Mouse (Mus musculus): ENCODE results near the gene 1700125H20Rik. TPM values are rescaled to one million over a fixed set of nuclear protein-coding genes. Genes with fewer than 3 reads are reported as not detected.
A peak's percentile ranks its signal among the peaks of the same experiment; 100 is the strongest.

The 1700125H20Rik gene
- not detected in 2 replicates for polyA plus RNA-seq (2011; ENCODE audit: insufficient read length, low read depth, missing spikeins)

- H3K4me3 ChIP-seq (ENCODE audit: insufficient read depth, low read length): no peak within 1 kb of the TSS
- no peak within 1 kb of the TSS for H3K27ac ChIP-seq (ENCODE audit: insufficient read depth, low read length)
These were observed at the start of gene 1700125H20Rik for GRCm38 (mm10) chr11:85170058-85170740. Gene 1700125H20Rik, plus strand, starts transcription at chr11:85170404.

GRCm38 (mm10) chr11:85122073-85122472, 48.1 kb upstream of the 1700125H20Rik start:
- Histone ChIP-seq H3K27ac (ENCODE audit: insufficient read depth, low read length) (no peak overlapping the region), H3K4me3 (ENCODE audit: insufficient read depth, low read length) (no peak overlapping the region), H3K4me1 (ENCODE audit: control insufficient read depth, insufficient read depth, low read length) (peaks cover 2% of the 10 kb centered on the region)
- TF ChIP-seq CTCF (IDR thresholded peaks at IDR 0.05; ENCODE audit: borderline replicate concordance, insufficient read depth, low read length) (no peak), POLR2A (IDR thresholded peaks at IDR 0.05; ENCODE audit: low read depth, low read length) (no peak)

More at GRCm38 (mm10) chr11:85170058-85170740, at the start of gene 1700125H20Rik:
- no peaks in the 10 kb centered on the region for H3K4me1 ChIP-seq (ENCODE audit: control insufficient read depth, insufficient read depth, low read length)
- TF ChIP-seq CTCF (IDR thresholded peaks at IDR 0.05; ENCODE audit: borderline replicate concordance, insufficient read depth, low read length): peak; percentile 93
- no peak for TF ChIP-seq POLR2A (IDR thresholded peaks at IDR 0.05; ENCODE audit: low read depth, low read length)

GRCm38 (mm10) chr11:85123267-85123992, 46.8 kb upstream of the 1700125H20Rik start:
- H3K27ac ChIP-seq (ENCODE audit: insufficient read depth, low read length): no peak overlapping the region
- peaks cover 2% of the 10 kb centered on the region for H3K4me1 ChIP-seq (ENCODE audit: control insufficient read depth, insufficient read depth, low read length)
- no peak for TF ChIP-seq POLR2A (IDR thresholded peaks at IDR 0.05; ENCODE audit: low read depth, low read length)
- no peak for TF ChIP-seq CTCF (IDR thresholded peaks at IDR 0.05; ENCODE audit: borderline replicate concordance, insufficient read depth, low read length)
- no peak overlapping the region for H3K4me3 ChIP-seq (ENCODE audit: insufficient read depth, low read length)

- Histone ChIP-seq H3K27ac (ENCODE audit: insufficient read depth, low read length) (peak overlapping the region; percentile 57), H3K4me1 (ENCODE audit: control insufficient read depth, insufficient read depth, low read length) (peaks cover 2% of the 10 kb centered on the region), H3K4me3 (ENCODE audit: insufficient read depth, low read length) (no peak overlapping the region)
- no peak for TF ChIP-seq POLR2A (IDR thresholded peaks at IDR 0.05; ENCODE audit: low read depth, low read length)
- no peak for TF ChIP-seq CTCF (IDR thresholded peaks at IDR 0.05; ENCODE audit: borderline replicate concordance, insufficient read depth, low read length)
These were observed 43.7 kb upstream of the 1700125H20Rik start for GRCm38 (mm10) chr11:85126257-85127102.

- TF ChIP-seq CTCF (IDR thresholded peaks at IDR 0.05; ENCODE audit: borderline replicate concordance, insufficient read depth, low read length) (no peak), POLR2A (IDR thresholded peaks at IDR 0.05; ENCODE audit: low read depth, low read length) (no peak)
- Histone ChIP-seq H3K27ac (ENCODE audit: insufficient read depth, low read length) (no peak overlapping the region), H3K4me1 (ENCODE audit: control insufficient read depth, insufficient read depth, low read length) (peaks cover 2% of the 10 kb centered on the region), H3K4me3 (ENCODE audit: insufficient read depth, low read length) (no peak overlapping the region)
These were observed 41.3 kb upstream of the 1700125H20Rik start for GRCm38 (mm10) chr11:85128883-85129282.

- Histone ChIP-seq H3K4me3 (ENCODE audit: insufficient read depth, low read length) (no peak overlapping the region), H3K27ac (ENCODE audit: insufficient read depth, low read length) (no peak overlapping the region), H3K4me1 (ENCODE audit: control insufficient read depth, insufficient read depth, low read length) (no peaks in the 10 kb centered on the region; the same call in 1 of the 2 replicates)
- TF ChIP-seq POLR2A (IDR thresholded peaks at IDR 0.05; ENCODE audit: low read depth, low read length) (no peak), CTCF (IDR thresholded peaks at IDR 0.05; ENCODE audit: borderline replicate concordance, insufficient read depth, low read length) (no peak)
These were observed 38.7 kb upstream of the 1700125H20Rik start for GRCm38 (mm10) chr11:85131542-85131941.

- TF ChIP-seq POLR2A (IDR thresholded peaks at IDR 0.05; ENCODE audit: low read depth, low read length): no peak
- no peak for TF ChIP-seq CTCF (IDR thresholded peaks at IDR 0.05; ENCODE audit: borderline replicate concordance, insufficient read depth, low read length)
- H3K27ac ChIP-seq (ENCODE audit: insufficient read depth, low read length): peak overlapping the region; percentile 30
These were observed 31.3 kb upstream of the 1700125H20Rik start for GRCm38 (mm10) chr11:85138776-85139474.

GRCm38 (mm10) chr11:85139581-85140540, 30.3 kb upstream of the 1700125H20Rik start, which contains the start of gene Usp32:
Gene Usp32, minus strand, starts transcription at chr11:85140161.
- Histone ChIP-seq H3K4me3 (ENCODE audit: insufficient read depth, low read length) (peak within 1 kb of the TSS; percentile 84), H3K27ac (ENCODE audit: insufficient read depth, low read length) (peak within 1 kb of the TSS; percentile 82), H3K4me1 (ENCODE audit: control insufficient read depth, insufficient read depth, low read length) (no peaks in the 10 kb centered on the region)
- TF ChIP-seq CTCF (IDR thresholded peaks at IDR 0.05; ENCODE audit: borderline replicate concordance, insufficient read depth, low read length): no peak
- TF ChIP-seq POLR2A (IDR thresholded peaks at IDR 0.05; ENCODE audit: low read depth, low read length): peak; percentile 89

More at GRCm38 (mm10) chr11:85138776-85139474, 31.3 kb upstream of the 1700125H20Rik start:
- Histone ChIP-seq H3K4me3 (ENCODE audit: insufficient read depth, low read length) (peak overlapping the region; percentile 82), H3K4me1 (ENCODE audit: control insufficient read depth, insufficient read depth, low read length) (no peaks in the 10 kb centered on the region)

Measured in embryonic fibroblast, embryonic 13.5 days (primary cell).